ENCODE assay signal across 30 mouse cellular contexts in the genomic region with DNA sequence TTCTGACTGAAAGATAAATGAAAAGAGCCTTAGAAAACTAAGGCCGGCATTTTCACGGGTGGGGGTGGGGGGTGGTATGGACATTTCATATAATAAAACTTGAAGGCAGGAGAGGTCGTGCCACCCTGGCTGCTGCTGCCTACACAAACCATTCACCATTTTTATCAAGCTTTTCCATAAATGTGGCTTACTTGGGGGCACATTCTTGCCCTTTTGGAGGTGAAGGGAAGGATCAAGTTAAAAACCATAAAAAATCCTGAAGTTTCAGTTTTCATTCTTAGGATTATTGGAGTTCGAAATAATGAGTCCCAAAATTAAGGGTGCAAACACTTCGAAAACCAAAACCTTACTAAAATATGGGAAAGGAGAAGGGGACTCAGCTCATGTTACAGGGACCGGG.
A peak's percentile ranks its signal among the peaks of the same experiment; 100 is the strongest.
DNase-seq lines count a peak whose midpoint lies in the region; ATAC-seq and TF ChIP-seq lines count a peak whose summit lies in the region.
"Had no signal": no experiment of that assay in that cellular context is flagged by ENCODE, and none has a peak within 500 bp of the region (broad histone marks: within the 10 kb centered on the region; RNA-seq: fewer than 3 reads in every experiment).

No protein-coding gene starts in this region.

- no peaks in the 10 kb centered on the region for H3K27me3 ChIP-seq in kidney, embryonic 15.5 days
- H3K27me3 ChIP-seq in myocyte (ENCODE audit: control insufficient read depth, insufficient read depth, insufficient read length): no peaks in the 10 kb centered on the region
- no peaks in the 10 kb centered on the region for H3K27me3 ChIP-seq in forebrain, embryonic 16.5 days (replicated peaks; ENCODE audit: control insufficient read depth, insufficient read depth, low read length)
- H3K27me3 ChIP-seq in forebrain, embryonic 12.5 days: no peaks in the 10 kb centered on the region
- H3K27me3 ChIP-seq: forebrain, embryonic 15.5 days; hindbrain, embryonic 15.5 days; limb, embryonic 15.5 days had no signal

- no peak overlapping the region for H3K4me3 ChIP-seq in kidney, embryonic 15.5 days (replicated peaks)
- H3K4me3 ChIP-seq in myocyte: no peak overlapping the region
- no peak overlapping the region for H3K4me3 ChIP-seq in forebrain, embryonic 16.5 days (replicated peaks; ENCODE audit: low read length)
- H3K4me3 ChIP-seq in forebrain, embryonic 12.5 days (replicated peaks): no peak overlapping the region
- H3K4me3 ChIP-seq: erythroblast, embryonic 14.5 days; forebrain, embryonic 15.5 days; gastrocnemius, adult 2 months; heart, embryonic 15.5 days; hindbrain, embryonic 15.5 days; limb, embryonic 15.5 days; megakaryocyte, embryonic 14.5 days; neural tube, embryonic 13.5 days had no signal

- no peaks in the 10 kb centered on the region for H3K79me2 ChIP-seq in myocyte (ENCODE audit: control insufficient read depth, insufficient read depth)

- H3K4me2 ChIP-seq in kidney, embryonic 15.5 days: peak overlapping the region; percentile 27; the same call in 1 of the 2 replicates
- peak overlapping the region; percentile 35 for H3K4me2 ChIP-seq in myocyte (ENCODE audit: low read depth)
- H3K4me2 ChIP-seq in forebrain, embryonic 16.5 days (ENCODE audit: low read length): no peak overlapping the region
- H3K4me2 ChIP-seq in forebrain, embryonic 12.5 days: no peak overlapping the region
- H3K4me2 ChIP-seq: forebrain, embryonic 15.5 days; heart, embryonic 15.5 days; hindbrain, embryonic 15.5 days; limb, embryonic 15.5 days; lung, embryonic 14.5 days; neural tube, embryonic 13.5 days had no signal

- no peak for ATAC-seq in kidney, embryonic 15.5 days (replicated peaks; ENCODE audit: low FRiP score)
- ATAC-seq in forebrain, embryonic 16.5 days: no peak
- ATAC-seq in forebrain, embryonic 12.5 days (ENCODE audit: low FRiP score): no peak
- ATAC-seq: activated CD4-positive, CD25-positive, alpha-beta regulatory T cell, adult 4 months; forebrain, embryonic 15.5 days had no signal

- DNase-seq in embryo, embryonic 10.5 days (ENCODE audit: low spot score): peak; percentile 57
- DNase-seq in embryo, embryonic 9.5 days (ENCODE audit: extremely low spot score): no peak
- no peak for DNase-seq in kidney, postnatal 10 days
- peak; percentile 79 for DNase-seq in hindlimb bud, embryonic 11.5 days (ENCODE audit: extremely low spot score, low read depth, low spot score)
- DNase-seq: adrenal gland, adult 8-10 months; cerebellum, adult 18-20 months; cerebellum, postnatal 14 days; embryo, embryonic 11 days; gastrocnemius, adult 2 months; kidney, adult 18-20 months; kidney, postnatal 36 days; layer of hippocampus, postnatal 36 days; lung, embryonic 14.5 days; midbrain, embryonic 14.5 days; retina, postnatal 1 day; right cerebral cortex, postnatal 25 days; spleen, adult 18-20 months had no signal

- H3K36me3 ChIP-seq in kidney, embryonic 15.5 days: no peaks in the 10 kb centered on the region
- no peaks in the 10 kb centered on the region for H3K36me3 ChIP-seq in myocyte (ENCODE audit: control insufficient read depth, insufficient read depth)
- no peaks in the 10 kb centered on the region for H3K36me3 ChIP-seq in forebrain, embryonic 16.5 days (ENCODE audit: control insufficient read depth, insufficient read depth)
- H3K36me3 ChIP-seq in forebrain, embryonic 12.5 days (replicated peaks): no peaks in the 10 kb centered on the region
- H3K36me3 ChIP-seq: forebrain, embryonic 15.5 days; heart, embryonic 15.5 days; hindbrain, embryonic 15.5 days; limb, embryonic 15.5 days; neural tube, embryonic 13.5 days had no signal

- peaks cover 9% of the 10 kb centered on the region for H3K4me1 ChIP-seq in kidney, embryonic 15.5 days
- H3K4me1 ChIP-seq in forebrain, embryonic 16.5 days (replicated peaks; ENCODE audit: control insufficient read depth, insufficient read depth, low read length): no peaks in the 10 kb centered on the region
- peaks cover 3% of the 10 kb centered on the region; the same call in 1 of the 2 replicates for H3K4me1 ChIP-seq in forebrain, embryonic 12.5 days
- H3K4me1 ChIP-seq: forebrain, embryonic 15.5 days; hindbrain, embryonic 15.5 days; megakaryocyte, embryonic 14.5 days had no signal

- no peak overlapping the region for H3K9ac ChIP-seq in kidney, embryonic 15.5 days
- H3K9ac ChIP-seq in forebrain, embryonic 16.5 days (replicated peaks; ENCODE audit: low read depth, low read length): no peak overlapping the region
- H3K9ac ChIP-seq in forebrain, embryonic 12.5 days: no peak overlapping the region
- H3K9ac ChIP-seq: forebrain, embryonic 15.5 days; heart, embryonic 15.5 days; hindbrain, embryonic 15.5 days; limb, embryonic 15.5 days; liver, embryonic 14.5 days; lung, embryonic 14.5 days; neural tube, embryonic 13.5 days had no signal

- TF ChIP-seq POLR2A in myocyte (IDR thresholded peaks at IDR 0.05; ENCODE audit: insufficient read length, low read depth): no peak

- WGBS in kidney, embryonic 15.5 days: 7% methylated on average over 6 of the region's 6 CpGs
- 32% methylated on average over 6 of the region's 6 CpGs for WGBS in forebrain, embryonic 16.5 days
- 35% methylated on average over 6 of the region's 6 CpGs for WGBS in forebrain, embryonic 12.5 days

- H3K9me3 ChIP-seq in kidney, embryonic 15.5 days (replicated peaks): no peaks in the 10 kb centered on the region
- no peaks in the 10 kb centered on the region for H3K9me3 ChIP-seq in forebrain, embryonic 16.5 days (ENCODE audit: control insufficient read depth, low read length)
- no peaks in the 10 kb centered on the region for H3K9me3 ChIP-seq in forebrain, embryonic 12.5 days
- H3K9me3 ChIP-seq: forebrain, embryonic 15.5 days; heart, embryonic 15.5 days; hindbrain, embryonic 15.5 days; limb, embryonic 15.5 days; megakaryocyte, embryonic 14.5 days; neural tube, embryonic 13.5 days had no signal

- H3ac ChIP-seq in myocyte (ENCODE audit: control insufficient read depth, insufficient read length): no peak overlapping the region

- no peak overlapping the region for H3K27ac ChIP-seq in kidney, embryonic 15.5 days
- H3K27ac ChIP-seq in forebrain, embryonic 16.5 days (ENCODE audit: low read length): no peak overlapping the region
- no peak overlapping the region for H3K27ac ChIP-seq in forebrain, embryonic 12.5 days
- H3K27ac ChIP-seq: forebrain, embryonic 15.5 days; gastrocnemius, adult 2 months; heart, embryonic 15.5 days; hindbrain, embryonic 15.5 days; limb, embryonic 15.5 days; liver, embryonic 14.5 days; neural tube, embryonic 13.5 days had no signal

TF ChIP-seq in myocyte, 11 proteins besides CTCF, POLR2A, EP300 and RAD21:
- TF ChIP-seq CEBPB (IDR thresholded peaks at IDR 0.05; ENCODE audit: insufficient read depth, poor library complexity, severe bottlenecking) (no peak), MYOG (IDR thresholded peaks at IDR 0.05; ENCODE audit: control insufficient read depth in 1 of 3, insufficient read depth in 1 of 3, insufficient read length in 2 of 3, low read depth in 2 of 3) (no peak), TCF3 (IDR thresholded peaks at IDR 0.05; ENCODE audit: insufficient read length, low read depth) (no peak), POLR2AphosphoS2 (IDR thresholded peaks at IDR 0.05; ENCODE audit: insufficient read length, low read depth) (no peak), SRF (IDR thresholded peaks at IDR 0.05; ENCODE audit: control insufficient read depth, insufficient read length, low read depth) (no peak), MYOD1 (IDR thresholded peaks at IDR 0.05; ENCODE audit: control insufficient read depth in 1 of 3, insufficient read length in 2 of 3, low read depth in 2 of 3) (no peak), TCF12 (IDR thresholded peaks at IDR 0.05; ENCODE audit: insufficient read depth, poor library complexity, severe bottlenecking) (no peak), USF1 (IDR thresholded peaks at IDR 0.05; ENCODE audit: low read depth) (no peak), E2F4 (IDR thresholded peaks at IDR 0.05; ENCODE audit: insufficient read depth) (no peak), REST (IDR thresholded peaks at IDR 0.05; ENCODE audit: insufficient read depth, insufficient read length) (no peak), MAX (IDR thresholded peaks at IDR 0.05; ENCODE audit: low read depth) (no peak)
TF ChIP-seq in myocyte: peak in this region for 0.

Comparison
In these comparisons a context has a peak if more than half of its experiments do, and no peak if none do; other contexts are left out.
1. DNase-seq: peak in embryo, embryonic 10.5 days (single experiment) and hindlimb bud, embryonic 11.5 days (single experiment); none in embryo, embryonic 9.5 days (single experiment) and kidney, postnatal 10 days (single experiment).
2. H3K4me2 ChIP-seq: peak in kidney, embryonic 15.5 days (single experiment) and myocyte (single experiment); none in forebrain, embryonic 16.5 days (single experiment) and forebrain, embryonic 12.5 days (single experiment).